Mouse (Mus musculus): ENCODE results near the gene Dcaf10. TPM values are rescaled to one million over a fixed set of nuclear protein-coding genes. Genes with fewer than 3 reads are reported as not detected.
"Not testable (repeated sequence)": the region's sequence is repeated elsewhere in the genome, so short reads cannot be mapped to it uniquely, and the experiment has no call there.

Gene Dcaf10
- polyA plus RNA-seq, 1 experiment from 2014 or later, result 9.8 TPM

- DNase-seq (ENCODE audit: low spot score), result no peak
Measured at GRCm38 (mm10) chr4:45392994-45393393, 51.1 kb downstream of the Dcaf10 start.

GRCm38 (mm10) chr4:45393658-45394057 is 51.8 kb downstream of the Dcaf10 start:
- DNase-seq (ENCODE audit: low spot score), result no peak

- DNase-seq (ENCODE audit: low spot score), result not testable (repeated sequence)
Measured at GRCm38 (mm10) chr4:45396211-45396610, 54.3 kb downstream of the Dcaf10 start.

GRCm38 (mm10) chr4:45398315-45398714 is 56.4 kb downstream of the Dcaf10 start:
- DNase-seq (ENCODE audit: low spot score), result not testable (repeated sequence)

- no peak for DNase-seq (ENCODE audit: low spot score)
Measured at GRCm38 (mm10) chr4:45399421-45400210, 57.7 kb downstream of the Dcaf10 start.

GRCm38 (mm10) chr4:45402281-45402680 is 60.4 kb downstream of the Dcaf10 start:
- no peak for DNase-seq (ENCODE audit: low spot score)

- DNase-seq (ENCODE audit: low spot score), result no peak
Measured at GRCm38 (mm10) chr4:45402878-45403498, 61.1 kb downstream of the Dcaf10 start.

GRCm38 (mm10) chr4:45403499-45403878 is 61.6 kb downstream of the Dcaf10 start:
- no peak for DNase-seq (ENCODE audit: low spot score)

- no peak for DNase-seq (ENCODE audit: low spot score)
Measured at GRCm38 (mm10) chr4:45404086-45404485, 62.2 kb downstream of the Dcaf10 start.

GRCm38 (mm10) chr4:45405315-45405714 is 63.4 kb downstream of the Dcaf10 start:
- DNase-seq (ENCODE audit: low spot score), result no peak

- DNase-seq (ENCODE audit: low spot score), result no peak
Measured at GRCm38 (mm10) chr4:45406397-45406796, 64.5 kb downstream of the Dcaf10 start.

GRCm38 (mm10) chr4:45407001-45407702 is 65.3 kb downstream of the Dcaf10 start:
- DNase-seq (ENCODE audit: low spot score), result peak; percentile 27

GRCm38 (mm10) chr4:45407703-45408334 is 65.9 kb downstream of the Dcaf10 start:
- DNase-seq (ENCODE audit: low spot score), result peak; percentile 50

- DNase-seq (ENCODE audit: low spot score), result peak; percentile 93
Measured at GRCm38 (mm10) chr4:45408427-45409132, 66.7 kb downstream of the Dcaf10 start, which contains the start of gene Slc25a51. Gene Slc25a51 (minus strand): TSS chr4:45408766.

GRCm38 (mm10) chr4:45409270-45409669 is 67.4 kb downstream of the Dcaf10 start:
- DNase-seq (ENCODE audit: low spot score), result peak; percentile 83

GRCm38 (mm10) chr4:45411181-45411790 is 69.4 kb downstream of the Dcaf10 start:
- DNase-seq (ENCODE audit: low spot score), result no peak

GRCm38 (mm10) chr4:45412433-45413192 is 70.7 kb downstream of the Dcaf10 start:
- no peak for DNase-seq (ENCODE audit: low spot score)

- DNase-seq (ENCODE audit: low spot score), result no peak
Measured at GRCm38 (mm10) chr4:45413674-45414338, 71.9 kb downstream of the Dcaf10 start.

GRCm38 (mm10) chr4:45416314-45416713 is 74.4 kb downstream of the Dcaf10 start:
- no peak for DNase-seq (ENCODE audit: low spot score)

Measured in thymus, postnatal 0 days (tissue).